Mouse (Mus musculus) limb, embryonic 14.5 days (tissue): Measurements from ENCODE around the gene Drd3. TPM values are rescaled to one million over a fixed set of nuclear protein-coding genes. Genes with fewer than 3 reads are reported as not detected.

Experiments
- ATAC-seq: fragments of 200-750 bp; cut with Nextera tagmentation; 2 replicates; pipeline ENCODE4 v1.8.0; 2017; ENCODE audit warnings: low read depth, moderate number of reproducible peaks, moderate TSS enrichment; ENCODE audit not compliant: low FRiP score
- DNase-seq: peaks from one replicate; pipeline ENCODE4 v3.0.0-alpha.2; 2015; ENCODE audit warnings: low spot score
- H3K27ac ChIP-seq: fragments of 300-500 bp; sonication (generic); replicated peaks from 2 replicates; pipeline ENCODE4 v1.5.1; 2014; ENCODE audit warnings: low read depth, mild to moderate bottlenecking, low read length, moderate library complexity, mixed read lengths
- H3K27me3 ChIP-seq: fragments of 300-500 bp; sonication (generic); 2 replicates; pipeline ENCODE4 v1.6.1; 2014; ENCODE audit warnings: low read length, mixed read lengths; ENCODE audit not compliant: control insufficient read depth, insufficient read depth
- H3K36me3 ChIP-seq: fragments of 300-500 bp; sonication (generic); 2 replicates; pipeline ENCODE4 v1.6.1; 2014; ENCODE audit warnings: mild to moderate bottlenecking, low read length, moderate library complexity, mixed read lengths; ENCODE audit not compliant: control insufficient read depth, insufficient read depth
- H3K4me1 ChIP-seq: fragments of 300-500 bp; sonication (generic); 2 replicates; pipeline ENCODE4 v1.6.1; 2014; ENCODE audit warnings: antibody characterized with exemption, low read length, mixed read lengths; ENCODE audit not compliant: control insufficient read depth, insufficient read depth
- H3K4me2 ChIP-seq: fragments of 300-500 bp; sonication (generic); replicated peaks from 2 replicates; pipeline ENCODE4 v1.6.1; 2014; ENCODE audit warnings: low read depth, mild to moderate bottlenecking, low read length, moderate library complexity; ENCODE audit not compliant: severe bottlenecking
- H3K4me3 ChIP-seq: fragments of 300-500 bp; sonication (generic); replicated peaks from 2 replicates; pipeline ENCODE4 v1.5.1; 2014; ENCODE audit warnings: low read length
- H3K9ac ChIP-seq: fragments of 300-500 bp; sonication (generic); 2 replicates; pipeline ENCODE4 v1.6.1; 2014; ENCODE audit warnings: mild to moderate bottlenecking, low read depth, low read length, moderate library complexity; ENCODE audit not compliant: severe bottlenecking
- H3K9me3 ChIP-seq: fragments of 300-500 bp; sonication (generic); 2 replicates; pipeline ENCODE4 v1.6.1; 2016; ENCODE audit warnings: low read length; ENCODE audit not compliant: control insufficient read depth
- POLR2A ChIP-seq: fragments of 200-500 bp; IDR thresholded peaks from 2 replicates; pipeline ENCODE4 v1.8.0; 2012; ENCODE audit warnings: inconsistent platforms, mild to moderate bottlenecking, moderate library complexity, borderline replicate concordance; ENCODE audit not compliant: insufficient read depth, insufficient read length; ENCODE audit errors: extremely low read depth
- WGBS: fragments of 180-500 bp; shearing (Covaris S2); extraction: QIAGEN DNeasy Blood & Tissue Kit; methylation state at CpG from one replicate; pipeline ENCODE4 v1.1.7; 2014; 5-methylcytosine and 5-hydroxymethylcytosine counted together
- polyA plus RNA-seq, 2 experiments: library from polyadenylated mRNA; depleted of rRNA in 1 of 2; stranded (reverse) in 1 of 2; unstranded in 1 of 2; fragments of >200 nt; fragmentation: Nextera tagmentation in 1 of 2; extraction: Ambion mirVana in 1 of 2; gene quantifications; 2 replicates each; pipeline versions ENCODE4 v1.2.1 to v1.2.3; 2012 to 2014

Drd3 gene
- polyA plus RNA-seq, 2 experiments: not detected

DNA sequence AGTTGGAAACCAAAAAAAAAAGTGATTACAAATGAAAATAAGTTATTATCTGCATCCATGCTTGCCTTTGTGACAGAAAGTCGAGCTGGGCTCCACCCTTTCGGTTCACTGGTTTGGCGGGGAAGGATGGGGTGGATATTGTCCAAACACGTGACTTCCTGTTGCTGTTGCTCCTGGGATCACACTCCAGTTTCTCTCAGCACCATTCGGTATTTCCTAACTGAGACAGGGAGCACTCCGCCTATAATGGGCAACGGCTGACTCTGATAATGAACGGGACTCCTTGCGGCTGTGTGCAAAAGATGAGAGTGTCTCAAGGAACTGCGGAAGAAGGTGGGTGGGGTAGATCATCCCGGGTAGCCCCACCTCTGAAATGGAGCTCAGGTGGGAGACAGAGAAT, 43.2 kb upstream of the Drd3 start:
- Histone ChIP-seq H3K4me3 (no peak overlapping the region), H3K36me3 (no peaks in the 10 kb centered on the region), H3K9me3 (no peaks in the 10 kb centered on the region; the same call in 1 of the 2 replicates), H3K9ac (no peak overlapping the region), H3K4me2 (no peak overlapping the region), H3K4me1 (0 out of 2 replicates have a peak, but pooled peaks cover 5% of the 10 kb centered on the region), H3K27me3 (no peaks in the 10 kb centered on the region), H3K27ac (no peak overlapping the region)
- no peak for TF ChIP-seq POLR2A
- WGBS: 84% methylated on average over 11 of the region's 11 CpGs
- DNase-seq (no peak), ATAC-seq (no peak)

- WGBS: 95% methylated on average over 7 of the region's 7 CpGs
- Histone ChIP-seq H3K9ac (no peak overlapping the region), H3K27me3 (no peaks in the 10 kb centered on the region), H3K36me3 (no peaks in the 10 kb centered on the region), H3K27ac (no peak overlapping the region), H3K4me1 (0 out of 2 replicates have a peak, but pooled peaks cover 5% of the 10 kb centered on the region), H3K4me2 (no peak overlapping the region), H3K4me3 (no peak overlapping the region), H3K9me3 (no peaks in the 10 kb centered on the region; the same call in 1 of the 2 replicates)
- DNase-seq (no peak), ATAC-seq (no peak)
- no peak for TF ChIP-seq POLR2A
Observed at GRCm38 (mm10) chr16:43711361-43711760, 42.5 kb upstream of the Drd3 start.

GRCm38 (mm10) chr16:43724444-43724843, 29.4 kb upstream of the Drd3 start:
- Histone ChIP-seq H3K9me3 (no peaks in the 10 kb centered on the region), H3K4me1 (no peaks in the 10 kb centered on the region), H3K36me3 (no peaks in the 10 kb centered on the region), H3K27ac (no peak overlapping the region), H3K27me3 (no peaks in the 10 kb centered on the region), H3K4me3 (no peak overlapping the region), H3K9ac (no peak overlapping the region), H3K4me2 (no peak overlapping the region)
- DNase-seq (no peak), ATAC-seq (no peak)
- TF ChIP-seq POLR2A: no peak
- WGBS: 53% methylated on average over 3 of the region's 3 CpGs

DNA sequence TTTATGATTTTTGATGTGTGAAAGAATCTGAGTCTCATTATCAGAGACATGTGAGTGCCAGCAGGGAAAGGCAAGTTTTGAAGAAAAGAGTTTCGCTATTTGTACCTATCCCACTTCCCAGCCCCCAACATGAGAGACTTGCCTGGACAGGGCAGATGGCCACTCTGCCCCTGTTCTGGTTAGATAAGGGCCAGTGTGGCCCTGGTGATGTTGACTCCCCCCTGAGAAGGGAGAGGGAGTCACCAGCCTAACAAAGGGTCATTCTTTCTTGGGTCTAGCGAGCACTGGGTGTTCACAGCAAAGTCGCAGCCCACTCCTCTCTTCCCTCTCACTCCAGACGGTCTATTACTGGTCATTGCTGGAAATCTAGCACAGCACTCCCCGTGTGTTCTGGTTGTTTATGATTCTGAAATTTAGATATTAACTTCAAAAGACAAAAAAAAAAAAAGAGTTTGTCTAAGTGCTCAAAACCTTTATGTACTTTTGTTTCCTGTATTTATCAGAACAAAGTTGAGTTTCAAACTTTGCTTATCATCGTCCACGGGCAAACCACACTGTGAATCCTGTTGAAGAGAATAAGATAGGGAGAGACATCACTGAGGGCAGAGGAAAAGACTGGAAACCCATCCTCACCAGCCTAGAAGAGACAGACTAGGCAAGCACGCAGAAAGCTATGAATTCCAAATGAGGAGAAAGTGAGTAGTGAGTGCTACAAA, 24.2 kb upstream of the Drd3 start:
- Histone ChIP-seq H3K4me1 (no peaks in the 10 kb centered on the region), H3K36me3 (no peaks in the 10 kb centered on the region), H3K4me2 (no peak overlapping the region), H3K9me3 (no peaks in the 10 kb centered on the region), H3K27me3 (no peaks in the 10 kb centered on the region), H3K27ac (no peak overlapping the region), H3K4me3 (no peak overlapping the region), H3K9ac (no peak overlapping the region)
- no peak for DNase-seq
- whole genome bisulfite sequencing: 80% methylated on average over 8 of the region's 8 CpGs
- TF ChIP-seq POLR2A: no peak
- no peak for ATAC-seq

- ATAC-seq (no peak), DNase-seq (no peak)
- WGBS: 84% methylated on average over 4 of the region's 4 CpGs
- H3K27me3 ChIP-seq: no peaks in the 10 kb centered on the region
- no peak for TF ChIP-seq POLR2A
- H3K4me3 ChIP-seq: no peak overlapping the region
- H3K4me1 ChIP-seq: no peaks in the 10 kb centered on the region
- H3K27ac ChIP-seq: no peak overlapping the region
- no peaks in the 10 kb centered on the region for H3K36me3 ChIP-seq
- no peak overlapping the region for H3K4me2 ChIP-seq
- no peaks in the 10 kb centered on the region for H3K9me3 ChIP-seq
- no peak overlapping the region for H3K9ac ChIP-seq
Observed at GRCm38 (mm10) chr16:43730281-43730680, 23.5 kb upstream of the Drd3 start.
